Comparison of ENCODE assay signal across 27 mouse cellular contexts in the genomic region with DNA sequence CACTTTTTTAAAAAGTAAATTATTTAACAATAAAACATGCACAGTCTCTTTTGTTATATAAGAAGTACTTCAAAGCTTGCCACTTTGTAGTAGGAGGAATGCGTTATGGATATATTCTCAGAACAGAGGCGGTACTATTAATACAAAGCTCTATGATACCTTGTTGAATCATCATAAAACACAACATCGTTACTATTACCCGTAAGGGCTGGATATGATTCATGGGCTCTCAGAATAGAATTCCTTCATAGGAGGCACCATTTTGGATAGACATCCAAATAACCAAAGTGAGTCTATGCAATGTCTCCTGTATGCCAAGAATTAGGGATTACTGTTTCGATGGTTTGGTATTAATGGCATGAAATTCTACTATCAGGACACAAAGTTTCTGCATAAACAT.
"Had no signal": no experiment of that assay in that cellular context is flagged by ENCODE, and none has a peak within 500 bp of the region (broad histone marks: within the 10 kb centered on the region; RNA-seq: fewer than 3 reads in every experiment).

No protein-coding gene starts in this region.

- H3K4me1 ChIP-seq: limb, embryonic 15.5 days; liver, embryonic 12.5 days had no signal

- H3K36me3 ChIP-seq: heart, embryonic 10.5 days; heart, embryonic 12.5 days; hindbrain, embryonic 10.5 days; hindbrain, embryonic 12.5 days; kidney, embryonic 15.5 days; limb, embryonic 13.5 days; limb, embryonic 15.5 days; liver, embryonic 12.5 days had no signal

- H3K4me2 ChIP-seq: heart, embryonic 12.5 days; hindbrain, embryonic 12.5 days; hindbrain, embryonic 14.5 days; kidney, embryonic 15.5 days; limb, embryonic 13.5 days; limb, embryonic 15.5 days; liver, embryonic 12.5 days had no signal

- H3K9ac ChIP-seq: heart, embryonic 12.5 days; hindbrain, embryonic 12.5 days; hindbrain, embryonic 14.5 days; kidney, embryonic 15.5 days; limb, embryonic 13.5 days; limb, embryonic 15.5 days; liver, embryonic 12.5 days; liver, embryonic 14.5 days had no signal

- H3K9me3 ChIP-seq: heart, embryonic 10.5 days; heart, embryonic 12.5 days; hindbrain, embryonic 10.5 days; hindbrain, embryonic 12.5 days; kidney, embryonic 15.5 days; limb, embryonic 13.5 days; limb, embryonic 15.5 days; liver, embryonic 12.5 days had no signal

- H3K4me3 ChIP-seq: gastrocnemius, adult 2 months; heart, embryonic 10.5 days; heart, embryonic 12.5 days; hindbrain, embryonic 10.5 days; hindbrain, embryonic 12.5 days; kidney, embryonic 15.5 days; limb, embryonic 13.5 days; limb, embryonic 15.5 days; liver, embryonic 12.5 days had no signal

- H3K27ac ChIP-seq: gastrocnemius, adult 2 months; heart, embryonic 10.5 days; hindbrain, embryonic 10.5 days; hindbrain, embryonic 12.5 days; hindbrain, embryonic 14.5 days; hindbrain, postnatal 0 days; kidney, embryonic 15.5 days; kidney, postnatal 0 days; limb, embryonic 13.5 days; limb, embryonic 15.5 days; liver, embryonic 12.5 days; liver, embryonic 14.5 days had no signal

- H3K27me3 ChIP-seq: heart, embryonic 12.5 days; hindbrain, embryonic 12.5 days; kidney, embryonic 15.5 days; limb, embryonic 13.5 days; limb, embryonic 15.5 days; liver, embryonic 12.5 days had no signal

- ATAC-seq: hindbrain, postnatal 0 days; intestine, embryonic 16.5 days; liver, embryonic 12.5 days had no signal

- DNase-seq: gastrocnemius, adult 2 months; gastrocnemius, postnatal 10 days; gastrocnemius, postnatal 25 days; heart, adult 18-20 months; heart, postnatal 10 days; heart, postnatal 4 days; kidney, adult 11 months; kidney, adult 2 months; kidney, adult 9 months; kidney, postnatal 14 days; kidney, postnatal 36 days; layer of hippocampus, adult 9-11 months; layer of hippocampus, postnatal 36 days; left cerebral cortex, postnatal 4 days had no signal
